Mouse (Mus musculus) inflammation-experienced regulatory T-cells, adult 6 months (primary cell): ENCODE measurements around the gene Hmx1. TPM values are rescaled to one million over a fixed set of nuclear protein-coding genes. Genes with fewer than 3 reads are reported as not detected.

ENCODE experiments used
- ATAC-seq: one replicate; pipeline ENCODE4 v1.8.0; 2017
- polyA plus RNA-seq, 3 experiments: library from polyadenylated mRNA; unstranded; fragments of 100-300 nt; shearing (Covaris generic); gene quantifications; one replicate each; pipeline ENCODE4 v1.2.1; 2017

Hmx1 gene
- polyA plus RNA-seq = not detected

DNA sequence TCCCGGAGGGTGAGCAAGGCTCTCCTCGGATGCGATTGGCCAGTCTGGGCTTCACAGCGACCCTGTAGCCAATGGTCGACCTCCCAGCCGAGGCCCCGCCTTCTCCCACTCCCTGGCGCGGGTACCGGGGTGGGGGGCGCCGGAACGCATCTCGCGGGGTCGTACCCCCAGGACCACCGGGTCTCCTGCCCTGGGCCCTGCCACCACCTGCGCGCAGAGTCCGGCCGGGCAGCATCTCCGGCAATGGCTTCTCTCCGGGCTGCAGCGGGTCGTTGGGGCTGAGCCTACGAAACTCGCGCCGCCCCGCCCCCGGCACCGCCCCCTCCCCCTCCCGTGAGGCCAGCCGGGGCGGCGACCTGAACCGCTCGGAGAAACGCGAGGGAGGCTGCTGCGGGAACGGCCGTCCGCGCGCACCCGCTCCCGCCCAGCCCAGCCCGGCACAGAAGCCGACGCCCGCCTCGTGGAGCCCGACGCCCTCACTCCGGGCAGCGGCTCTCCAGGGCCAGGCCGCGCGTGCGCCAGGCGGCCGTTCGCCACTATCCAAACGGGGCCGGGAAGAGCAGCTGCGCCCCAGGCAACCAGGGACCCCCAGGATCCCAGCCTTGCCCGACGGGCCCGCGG is at the start of gene Hmx1:
Gene Hmx1, plus strand, starts transcription at position 618 of the 621 bp plus-strand sequence.
- ATAC-seq = no peak

- ATAC-seq = no peak
Measured at GRCm38 (mm10) chr5:35345084-35345483, 43.8 kb upstream of the Hmx1 start.

DNA sequence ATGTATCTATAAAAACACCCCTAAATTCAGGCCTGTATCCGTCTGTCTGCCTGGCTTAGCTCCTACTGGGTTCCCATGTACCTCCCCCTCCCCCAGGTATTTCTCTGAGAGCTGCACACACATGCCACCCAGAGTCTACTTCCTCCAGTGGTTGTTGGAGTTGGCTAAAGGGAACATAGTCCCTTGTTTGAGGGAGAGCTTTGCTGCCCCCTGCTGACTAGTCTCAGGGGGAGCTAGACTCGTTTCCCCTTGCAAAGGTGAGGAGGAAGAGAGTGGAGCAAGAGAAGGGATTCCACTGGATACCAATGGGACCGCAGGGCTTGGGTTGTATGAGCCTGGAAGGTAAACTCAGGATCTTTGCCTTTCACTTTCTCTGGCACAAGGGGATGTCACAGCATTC is 40.1 kb upstream of the Hmx1 start:
- ATAC-seq = no peak

- no peak for ATAC-seq
Measured at GRCm38 (mm10) chr5:35357544-35358440, 31.1 kb upstream of the Hmx1 start.

DNA sequence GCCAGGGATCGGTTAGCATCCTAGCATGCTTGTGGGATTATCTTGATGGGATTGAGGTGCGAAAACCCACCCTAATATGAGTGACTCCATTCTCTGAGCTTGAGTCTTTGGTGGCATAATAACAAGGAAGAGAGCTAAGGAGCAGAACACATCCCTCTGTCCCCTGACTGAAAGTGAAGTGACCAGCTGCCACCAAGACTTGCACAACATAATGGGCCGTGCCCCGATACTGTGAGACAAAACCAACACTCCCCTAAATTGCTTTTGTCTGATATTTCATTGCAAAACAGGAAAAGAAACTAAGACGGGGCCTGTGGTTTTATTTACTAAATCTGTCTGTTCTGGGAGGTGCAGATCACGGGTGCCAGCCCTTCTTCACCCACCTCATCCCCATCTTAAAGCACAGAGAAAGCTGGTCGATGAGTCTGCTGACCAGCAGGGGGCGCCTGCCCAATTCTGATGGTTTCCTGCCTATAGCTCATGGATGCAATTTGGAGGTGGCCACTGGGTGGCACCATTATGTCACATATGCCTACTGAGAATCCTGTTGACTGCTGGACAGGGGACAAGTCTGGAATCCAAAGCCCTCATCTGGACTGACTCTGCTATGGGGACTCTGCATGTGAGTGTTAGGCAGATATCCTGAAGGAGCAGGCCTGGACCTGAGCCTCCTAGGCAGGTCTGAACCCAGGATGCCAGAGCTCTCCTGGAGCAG is 27.2 kb upstream of the Hmx1 start:
- peak; percentile 35 for ATAC-seq

GRCm38 (mm10) chr5:35366241-35367032 is 22.5 kb upstream of the Hmx1 start:
- ATAC-seq = no peak

- no peak for ATAC-seq
Measured at GRCm38 (mm10) chr5:35368916-35369315, 20.0 kb upstream of the Hmx1 start.

- no peak for ATAC-seq
Measured at GRCm38 (mm10) chr5:35379066-35379465, 9.8 kb upstream of the Hmx1 start.

GRCm38 (mm10) chr5:35379815-35380214 is 9.1 kb upstream of the Hmx1 start:
- ATAC-seq = no peak

DNA sequence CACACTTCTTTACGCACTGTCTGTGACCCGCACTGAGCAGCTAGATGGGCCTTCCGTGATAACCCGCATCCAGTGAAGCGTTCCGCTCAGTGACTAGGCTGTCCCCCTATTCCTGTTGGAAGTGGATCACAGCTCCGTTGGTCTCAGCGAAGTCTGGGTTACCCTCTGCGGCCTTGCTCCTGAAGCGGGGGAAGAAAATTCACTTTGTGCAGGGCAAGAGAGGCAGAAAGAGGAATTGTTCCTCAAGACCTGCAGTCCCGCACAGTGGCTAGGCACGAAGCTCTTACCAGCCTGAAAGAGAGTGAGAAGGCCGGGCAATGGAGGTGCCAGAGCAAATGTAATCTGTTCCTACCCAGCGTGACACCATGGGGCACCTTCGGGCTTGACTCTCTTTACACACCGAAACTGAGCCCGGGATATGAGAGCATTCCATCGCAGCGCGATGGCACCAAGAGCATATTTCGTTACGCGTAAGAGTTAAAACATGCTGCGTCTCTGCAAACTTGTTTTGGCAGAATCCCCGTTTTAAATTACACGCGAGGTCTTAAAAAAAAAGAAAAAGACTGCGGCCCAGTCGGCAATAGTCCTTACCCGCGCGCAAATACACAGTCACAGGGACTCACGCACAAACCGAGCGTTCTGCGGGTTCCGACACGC is 946 bp upstream of the Hmx1 start:
- ATAC-seq = no peak

GRCm38 (mm10) chr5:35389441-35389840 is 533 bp downstream of the Hmx1 start:
- no peak for ATAC-seq

GRCm38 (mm10) chr5:35389915-35390314 is 1.0 kb downstream of the Hmx1 start:
- no peak for ATAC-seq

DNA sequence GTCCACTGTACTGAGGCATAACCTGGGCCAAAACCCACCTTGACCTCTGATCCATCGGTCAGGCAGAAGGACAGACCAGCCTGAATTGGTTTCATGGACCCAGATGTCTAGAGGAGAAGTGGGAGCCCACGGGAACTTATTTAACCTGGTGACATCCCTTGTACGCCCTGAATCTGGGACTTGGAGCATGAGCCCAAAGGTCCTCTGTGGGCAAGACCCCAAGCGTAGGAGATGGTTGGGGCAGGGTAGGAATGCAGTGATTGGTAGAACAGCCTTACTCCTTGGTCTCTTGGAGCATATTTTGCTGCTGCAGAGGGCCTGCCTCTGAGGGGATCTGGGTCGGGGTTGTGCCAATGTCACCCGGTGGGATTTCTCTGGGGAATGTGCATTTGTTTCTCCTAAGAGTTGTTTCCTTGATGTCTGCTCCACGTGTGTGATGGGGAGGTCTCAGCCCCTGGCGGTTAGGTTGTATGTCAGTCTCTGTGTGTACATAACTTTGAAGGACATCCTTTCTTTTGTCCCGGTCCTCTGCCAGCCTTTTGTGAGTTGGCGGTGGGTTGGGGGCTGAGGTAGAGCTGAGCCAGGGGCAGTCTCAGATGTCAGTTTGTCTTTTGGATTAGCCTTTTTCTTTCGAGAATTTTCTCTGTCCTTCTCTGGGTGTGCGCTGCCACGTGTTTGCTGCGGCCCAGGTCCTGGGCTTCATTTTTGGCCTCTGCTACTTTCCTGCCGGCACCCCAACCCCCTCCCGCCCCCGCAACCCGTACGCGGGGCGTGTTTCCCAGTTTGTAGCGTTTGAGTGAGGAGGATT is 2.1 kb downstream of the Hmx1 start:
- no peak for ATAC-seq

DNA sequence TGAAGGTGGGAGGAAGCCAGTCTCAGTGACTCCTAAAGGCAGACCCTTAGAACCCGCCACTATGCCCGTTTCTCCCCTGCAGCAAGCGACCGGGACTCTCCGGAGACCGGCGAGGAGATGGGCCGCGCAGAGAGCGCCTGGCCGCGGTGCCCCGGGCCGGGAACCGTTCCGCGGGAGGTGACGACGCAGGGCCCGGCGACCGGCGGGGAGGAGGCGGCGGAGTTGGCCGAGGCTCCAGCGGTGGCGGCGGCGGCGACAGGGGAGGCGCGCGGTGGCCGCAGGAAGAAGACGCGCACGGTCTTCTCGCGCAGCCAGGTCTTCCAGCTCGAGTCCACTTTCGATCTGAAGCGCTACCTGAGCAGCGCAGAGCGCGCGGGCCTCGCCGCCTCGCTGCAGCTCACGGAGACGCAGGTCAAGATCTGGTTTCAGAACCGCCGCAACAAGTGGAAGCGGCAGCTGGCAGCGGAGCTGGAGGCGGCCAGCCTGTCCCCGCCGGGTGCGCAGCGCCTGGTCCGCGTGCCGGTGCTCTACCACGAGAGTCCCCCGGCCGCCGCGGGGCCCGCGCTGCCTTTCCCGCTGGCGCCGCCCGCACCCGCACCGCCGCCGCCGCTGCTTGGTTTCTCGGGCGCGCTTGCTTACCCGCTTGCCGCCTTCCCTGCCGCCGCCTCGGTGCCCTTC is 2.9 kb downstream of the Hmx1 start:
- no peak for ATAC-seq

GRCm38 (mm10) chr5:35392334-35392695 is 3.4 kb downstream of the Hmx1 start:
- no peak for ATAC-seq

- ATAC-seq = no peak
Measured at GRCm38 (mm10) chr5:35395566-35396440, 6.9 kb downstream of the Hmx1 start.

GRCm38 (mm10) chr5:35396976-35397641 is 8.2 kb downstream of the Hmx1 start:
- ATAC-seq = no peak

GRCm38 (mm10) chr5:35397642-35398309 is 8.9 kb downstream of the Hmx1 start:
- no peak for ATAC-seq
